Mouse (Mus musculus) CH12.LX (cell line): ENCODE results near the gene Rapgef2. TPM values are rescaled to one million over a fixed set of nuclear protein-coding genes. Genes with fewer than 3 reads are reported as not detected.

Experiments
- DNase-seq: peaks from one replicate; pipeline ENCODE4 v3.0.0-alpha.2; 2013; ENCODE audit errors: extremely low read depth
- H3K27ac ChIP-seq: 2 replicates; pipeline ENCODE4 v1.5.1; 2012; ENCODE audit warnings: low read depth, mild to moderate bottlenecking, control low read depth, moderate library complexity; ENCODE audit not compliant: insufficient read depth
- H3K27me3 ChIP-seq: replicated peaks from 2 replicates; pipeline ENCODE3; 2012; ENCODE audit warnings: inconsistent platforms
- H3K36me3 ChIP-seq, 2 experiments: replicated peaks in 1 of 2; 2 replicates each; pipeline versions ENCODE3 to v1.6.1; 2012; ENCODE audit warnings: inconsistent platforms in 1 of 2, low read length in 1 of 2, mild to moderate bottlenecking in 1 of 2, mixed read lengths in 1 of 2, moderate library complexity in 1 of 2; ENCODE audit not compliant: control insufficient read depth in 1 of 2, insufficient read depth in 1 of 2
- H3K4me1 ChIP-seq, 2 experiments: 2 replicates each; pipeline ENCODE4 v1.6.1; 2012; ENCODE audit warnings: inconsistent platforms in 1 of 2, moderate library complexity in 1 of 2; ENCODE audit not compliant: insufficient read depth in 2 of 2, control insufficient read depth in 1 of 2
- H3K4me2 ChIP-seq: 2 replicates; pipeline ENCODE4 v1.6.1; 2012; ENCODE audit warnings: low read depth, mild to moderate bottlenecking, control low read depth; ENCODE audit not compliant: poor library complexity, insufficient read depth, severe bottlenecking
- H3K4me3 ChIP-seq, 3 experiments: fragments of 150-350 bp in 1 of 3; sonication (generic) in 1 of 3; replicated peaks in 1 of 3; 2 replicates each; pipeline versions ENCODE3 to v1.5.1; 2011 to 2012; ENCODE audit warnings: low read depth in 2 of 3, low read length in 2 of 3, mild to moderate bottlenecking in 2 of 3, moderate library complexity in 2 of 3, control low read depth in 1 of 3, improper control_type of control experiment in 1 of 3, inconsistent platforms in 1 of 3, mixed read lengths in 1 of 3; ENCODE audit not compliant: poor library complexity in 1 of 3
- H3K79me2 ChIP-seq: replicated peaks from 2 replicates; pipeline ENCODE4 v1.6.1; 2012; ENCODE audit warnings: mild to moderate bottlenecking, moderate library complexity; ENCODE audit not compliant: control insufficient read depth, poor library complexity, insufficient read depth, severe bottlenecking; ENCODE audit errors: extremely low read depth
- H3K9ac ChIP-seq: 2 replicates; pipeline ENCODE4 v1.6.1; 2012; ENCODE audit warnings: low read depth, mild to moderate bottlenecking, control low read depth, moderate library complexity; ENCODE audit not compliant: insufficient read depth
- H3K9me3 ChIP-seq: replicated peaks from 2 replicates; pipeline ENCODE3; 2012; ENCODE audit warnings: low read length, inconsistent platforms, mixed read lengths
- CHD1 ChIP-seq: IDR thresholded peaks from 2 replicates; pipeline ENCODE4 v1.6.1; 2012; ENCODE audit warnings: low read depth, low read length, improper control_type of control experiment, inconsistent platforms
- CHD2 ChIP-seq: IDR thresholded peaks from 2 replicates; pipeline ENCODE4 v1.6.1; 2011; ENCODE audit warnings: low read length, improper control_type of control experiment
- CTCF ChIP-seq, 2 experiments: IDR thresholded peaks in 1 of 2; conservative IDR thresholded peaks in 1 of 2; 2 replicates each; pipeline ENCODE4 v1.5.1; 2011 to 2012; ENCODE audit warnings: low read depth in 2 of 2, low read length in 2 of 2, improper control_type of control experiment in 1 of 2, inconsistent platforms in 1 of 2, mild to moderate bottlenecking in 1 of 2, moderate library complexity in 1 of 2
- ELF1 ChIP-seq: IDR thresholded peaks from 2 replicates; pipeline ENCODE4 v1.6.1; 2014; ENCODE audit warnings: low read depth, mild to moderate bottlenecking, inconsistent platforms, low read length, improper control_type of control experiment
- EP300 ChIP-seq: IDR thresholded peaks from 2 replicates; pipeline ENCODE4 v1.6.1; 2011; ENCODE audit warnings: low read length, improper control_type of control experiment
- GABPA ChIP-seq: IDR thresholded peaks from 2 replicates; pipeline ENCODE4 v1.6.1; 2012; ENCODE audit warnings: low read depth, low read length, improper control_type of control experiment, inconsistent platforms; ENCODE audit not compliant: insufficient replicate concordance
- JUN ChIP-seq: IDR thresholded peaks from 2 replicates; pipeline ENCODE4 v1.6.1; 2011; ENCODE audit warnings: low read depth, mild to moderate bottlenecking, low read length, improper control_type of control experiment, moderate library complexity; ENCODE audit not compliant: insufficient read depth
- JUND ChIP-seq: conservative IDR thresholded peaks from 2 replicates; pipeline ENCODE4 v1.6.1; 2011; ENCODE audit warnings: low read depth, low read length, improper control_type of control experiment
- MAFK ChIP-seq: IDR thresholded peaks from 2 replicates; pipeline ENCODE4 v1.6.1; 2011; ENCODE audit warnings: low read length, improper control_type of control experiment; ENCODE audit not compliant: insufficient replicate concordance
- MEF2A ChIP-seq: IDR thresholded peaks from 2 replicates; pipeline ENCODE4 v1.6.1; 2014; ENCODE audit warnings: low read depth, mild to moderate bottlenecking, inconsistent platforms, low read length, improper control_type of control experiment, borderline replicate concordance
- MYC ChIP-seq: IDR thresholded peaks from 2 replicates; pipeline ENCODE4 v1.6.1; 2011; ENCODE audit warnings: low read depth, mild to moderate bottlenecking, improper control_type of control experiment, low read length
- NELFE ChIP-seq: IDR thresholded peaks from 2 replicates; pipeline ENCODE4 v1.6.1; 2011; ENCODE audit warnings: low read depth, low read length, improper control_type of control experiment
- PAX5 ChIP-seq: IDR thresholded peaks from 2 replicates; pipeline ENCODE4 v1.6.1; 2012; ENCODE audit warnings: low read length, inconsistent platforms, mixed read lengths
- POLR2AphosphoS2 ChIP-seq: IDR thresholded peaks from 2 replicates; pipeline ENCODE4 v1.6.1; 2011; ENCODE audit warnings: low read depth, low read length, improper control_type of control experiment
- RCOR1 ChIP-seq: conservative IDR thresholded peaks from 2 replicates; pipeline ENCODE4 v1.6.1; 2012; ENCODE audit warnings: low read depth, mild to moderate bottlenecking, inconsistent platforms, low read length, improper control_type of control experiment
- SIN3A ChIP-seq: IDR thresholded peaks from 2 replicates; pipeline ENCODE4 v1.6.1; 2012; ENCODE audit warnings: low read length, improper control_type of control experiment, inconsistent platforms
- TBP ChIP-seq: conservative IDR thresholded peaks from 2 replicates; pipeline ENCODE4 v1.6.1; 2011; ENCODE audit warnings: low read depth, low read length, improper control_type of control experiment
- TCF12 ChIP-seq: IDR thresholded peaks from 2 replicates; pipeline ENCODE4 v1.6.1; 2014; ENCODE audit warnings: low read depth, mild to moderate bottlenecking, inconsistent platforms, low read length, improper control_type of control experiment
- USF2 ChIP-seq: conservative IDR thresholded peaks from 2 replicates; pipeline ENCODE4 v1.6.1; 2011; ENCODE audit warnings: low read depth, low read length, improper control_type of control experiment
- ZMIZ1 ChIP-seq: IDR thresholded peaks from 2 replicates; pipeline ENCODE4 v1.6.1; 2012; ENCODE audit warnings: low read depth, mild to moderate bottlenecking, inconsistent platforms, low read length, improper control_type of control experiment
- dilution Hi-C: fragments of 300-500 bp; cut with MboI; formaldehyde crosslinking; loops from 2 replicates; pipeline ENCODE4 v1.14.3; 2020; ENCODE audit warnings: low sequenced_read_pairs; ENCODE audit not compliant: extremely low pct_unique_long_range_greater_than_20kb, extremely low pct_ligation_motif_present
- in situ Hi-C: fragments of 300-500 bp; cut with MboI; formaldehyde crosslinking; loops from 3 replicates; pipeline ENCODE4 v1.14.3; 2019; ENCODE audit warnings: low sequenced_read_pairs, low pct_ligation_motif_present, low pct_unique_long_range_greater_than_20kb, mixed read lengths
- polyA plus RNA-seq: library from polyadenylated mRNA; unstranded; fragments of >175 nt; gene quantifications from 2 replicates; pipeline ENCODE4 v1.2.1, GENCODE M21; 2012; ENCODE audit warnings: low read depth; ENCODE audit not compliant: insufficient read length
- total RNA-seq, 2 experiments: library from RNA; depleted of rRNA; stranded (reverse); fragments of 300-350 nt in 1 of 2; fragments of >200 nt in 1 of 2; gene quantifications; 2 replicates each; pipeline ENCODE4 v1.2.3; 2012 to 2014

Rapgef2 gene
- total and polyA plus RNA-seq, 3 experiments: 0.72 to 3.1 (median 2.6) TPM

DNA sequence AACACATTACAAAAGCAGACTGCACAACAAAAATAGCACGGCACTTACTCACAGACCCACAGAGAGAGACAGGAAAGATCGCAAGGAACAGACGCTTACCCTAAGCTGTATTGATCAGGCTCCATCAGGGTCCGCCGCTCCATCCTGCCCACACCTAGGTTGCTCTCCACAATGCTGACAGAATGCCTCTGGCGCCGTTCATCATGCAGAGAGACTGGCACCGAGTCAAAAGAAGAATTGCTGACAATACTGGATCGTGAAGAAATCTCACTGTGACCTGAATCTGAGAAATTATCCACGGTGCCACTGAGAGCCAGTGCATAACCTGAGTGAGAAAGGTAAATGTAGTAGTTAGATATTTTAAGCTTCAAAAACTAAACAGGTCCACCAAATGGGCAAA, 216.4 kb downstream of the Rapgef2 start:
- H3K9me3 ChIP-seq: no peaks in the 10 kb centered on the region
- TF ChIP-seq JUND (no peak), GABPA (no peak), EP300 (no peak), TCF12 (no peak), USF2 (no peak), RCOR1 (no peak)
- dilution Hi-C loops: no loop called here
- no peak overlapping the region for H3K4me2 ChIP-seq
- H3K4me1 ChIP-seq: peaks cover 0 to 6% of the 10 kb centered on the region in 2 experiments; a peak in 1 of 4 replicates
- no peak for DNase-seq
- no peaks in the 10 kb centered on the region for H3K27me3 ChIP-seq
- H3K79me2 ChIP-seq: no peaks in the 10 kb centered on the region
- H3K27ac ChIP-seq: no peak overlapping the region
- no peak overlapping the region for H3K4me3 ChIP-seq
- in situ Hi-C loops: no loop called here
- no peak overlapping the region for H3K9ac ChIP-seq
- H3K36me3 ChIP-seq: peaks cover 0 to 29% of the 10 kb centered on the region in 2 experiments

DNA sequence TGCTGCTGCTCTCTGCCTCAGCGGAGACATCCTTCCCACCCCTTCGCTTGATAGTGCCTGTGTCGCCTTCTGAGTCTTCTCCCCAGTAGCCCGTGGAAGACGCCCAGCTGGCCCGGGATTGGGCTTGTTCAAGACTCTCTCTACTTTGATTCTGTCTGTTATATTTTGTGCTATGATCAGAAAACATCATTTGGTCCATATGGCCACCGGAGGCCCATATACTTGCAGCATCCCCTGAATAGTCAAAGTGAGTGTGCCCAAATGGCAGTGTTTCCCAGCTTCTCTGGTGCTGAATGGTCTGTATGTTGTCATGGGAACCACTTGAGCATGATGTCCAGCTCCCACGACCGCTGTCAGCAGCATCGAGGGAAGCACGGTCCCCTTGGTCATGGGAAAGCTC, 217.3 kb downstream of the Rapgef2 start:
- Histone ChIP-seq H3K27me3 (no peaks in the 10 kb centered on the region), H3K79me2 (no peaks in the 10 kb centered on the region), H3K4me1 (0 out of 4 replicates have a peak, but pooled peaks cover 0 to 4% of the 10 kb centered on the region in 2 experiments), H3K27ac (no peak overlapping the region), H3K36me3 (peaks cover 0 to 34% of the 10 kb centered on the region in 2 experiments), H3K9ac (no peak overlapping the region), H3K9me3 (no peaks in the 10 kb centered on the region), H3K4me3 (no peak overlapping the region), H3K4me2 (no peak overlapping the region)
- dilution Hi-C loops (no loop called here), in situ Hi-C loops (no loop called here)
- DNase-seq: no peak
- no peak for TF ChIP-seq GABPA
- no peak for TF ChIP-seq CHD2
- no peak for TF ChIP-seq TCF12
- TF ChIP-seq PAX5: no peak
- TF ChIP-seq ELF1: no peak
- TF ChIP-seq ZMIZ1: no peak
- TF ChIP-seq TBP: no peak
- TF ChIP-seq POLR2AphosphoS2: no peak
- TF ChIP-seq CTCF (conservative IDR thresholded peaks at IDR 0.05 in 1 of 2, IDR thresholded peaks at IDR 0.05 in 1 of 2; ENCODE audit: low read depth in 2 of 2, low read length in 2 of 2): no peak
- no peak for TF ChIP-seq NELFE
- no peak for TF ChIP-seq JUN
- TF ChIP-seq MEF2A: no peak
- no peak for TF ChIP-seq MAFK
- no peak for TF ChIP-seq CHD1
- TF ChIP-seq MYC: no peak
- TF ChIP-seq SIN3A: no peak
